19 mouse cellular contexts compared by ENCODE assay signal in the genomic region with DNA sequence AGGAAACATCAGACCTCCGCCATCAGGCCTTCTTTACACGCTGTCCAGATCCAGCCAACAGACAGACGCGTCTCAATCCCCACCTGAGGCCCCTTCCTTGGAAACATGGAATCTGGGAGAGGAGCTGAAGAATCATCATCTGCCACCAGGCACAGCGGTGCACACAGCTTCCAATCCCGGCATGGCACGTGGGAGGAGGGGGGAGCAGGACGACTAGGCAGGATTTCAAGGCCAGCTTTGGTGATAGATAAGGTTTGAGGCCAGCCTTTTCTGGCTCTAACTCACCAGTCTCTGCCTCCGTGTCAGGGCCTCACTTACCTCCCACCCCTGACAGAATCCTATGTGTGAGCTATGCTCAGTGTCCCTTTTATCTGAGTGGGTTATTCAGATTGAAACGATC. TPM values are rescaled to one million over a fixed set of nuclear protein-coding genes. Genes with fewer than 3 reads are reported as not detected.
DNase-seq lines count a peak whose midpoint lies in the region; ATAC-seq lines count a peak whose summit lies in the region.
"Had no signal": no experiment of that assay in that cellular context is flagged by ENCODE, and none has a peak within 500 bp of the region (broad histone marks: within the 10 kb centered on the region; RNA-seq: fewer than 3 reads in every experiment).

No protein-coding gene starts in this region.

- no peak overlapping the region for H3K4me2 ChIP-seq in forebrain, embryonic 13.5 days
- no peak overlapping the region for H3K4me2 ChIP-seq in intestine, embryonic 14.5 days (ENCODE audit: low read length)
- H3K4me2 ChIP-seq in intestine, embryonic 15.5 days (replicated peaks), result no peak overlapping the region
- H3K4me2 ChIP-seq in heart, embryonic 16.5 days (ENCODE audit: low read depth, low read length), result no peak overlapping the region
- H3K4me2 ChIP-seq: liver, embryonic 15.5 days; neural tube, embryonic 12.5 days had no signal

- H3K27me3 ChIP-seq in forebrain, embryonic 10.5 days (ENCODE audit: poor library complexity, severe bottlenecking), result no peaks in the 10 kb centered on the region
- no peaks in the 10 kb centered on the region for H3K27me3 ChIP-seq in forebrain, embryonic 13.5 days
- H3K27me3 ChIP-seq in intestine, embryonic 14.5 days (replicated peaks; ENCODE audit: control insufficient read depth, insufficient read depth, low read length), result no peaks in the 10 kb centered on the region
- H3K27me3 ChIP-seq in intestine, embryonic 15.5 days (replicated peaks), result no peaks in the 10 kb centered on the region
- H3K27me3 ChIP-seq in heart, embryonic 16.5 days (ENCODE audit: control insufficient read depth, insufficient read depth, low read length), result no peaks in the 10 kb centered on the region
- H3K27me3 ChIP-seq: liver, embryonic 15.5 days; neural tube, embryonic 12.5 days had no signal

- intact Hi-C loops in left cerebral cortex, postnatal 25 days (cut with DNase I), result no loop called here

- no peaks in the 10 kb centered on the region for H3K4me1 ChIP-seq in forebrain, embryonic 10.5 days
- no peaks in the 10 kb centered on the region for H3K4me1 ChIP-seq in forebrain, embryonic 13.5 days
- no peaks in the 10 kb centered on the region for H3K4me1 ChIP-seq in intestine, embryonic 14.5 days (replicated peaks; ENCODE audit: control insufficient read depth, insufficient read depth, low read length)
- no peaks in the 10 kb centered on the region for H3K4me1 ChIP-seq in intestine, embryonic 15.5 days (replicated peaks)
- peaks cover 17% of the 10 kb centered on the region for H3K4me1 ChIP-seq in heart, embryonic 16.5 days (ENCODE audit: control insufficient read depth, insufficient read depth, low read length)
- H3K4me1 ChIP-seq: liver, embryonic 15.5 days had no signal

- no peak for DNase-seq in forebrain, embryonic 10.5 days (ENCODE audit: extremely low spot score, low spot score)
- DNase-seq in intestine, embryonic 14.5 days (ENCODE audit: low spot score), result peak; percentile 49
- peak; percentile 32 to 46 for DNase-seq in adrenal gland, adult 18-20 months (ENCODE audit: low spot score in 2 of 2)
- no peak for DNase-seq in left cerebral cortex, postnatal 25 days (ENCODE audit: low spot score in 2 of 2)
- no peak for DNase-seq in cerebellum, adult 11 months
- DNase-seq: embryo, embryonic 11 days; right cerebral cortex, postnatal 4 days; thymus, postnatal 4 days had no signal

- no peak for ATAC-seq in forebrain, embryonic 13.5 days
- ATAC-seq in intestine, embryonic 14.5 days (replicated peaks; ENCODE audit: low FRiP score, low TSS enrichment, low read depth), result no peak
- no peak for ATAC-seq in intestine, embryonic 15.5 days
- ATAC-seq in heart, embryonic 16.5 days (replicated peaks; ENCODE audit: extremely low read depth, insufficient read depth, low FRiP score), result peak; percentile 52; the same call in 1 of the 2 replicates
- ATAC-seq: forebrain, embryonic 16.5 days; intestine, embryonic 16.5 days; lung, postnatal 0 days had no signal

- WGBS in forebrain, embryonic 10.5 days, result 90% methylated on average over 10 of the region's 10 CpGs
- 86% methylated on average over 10 of the region's 10 CpGs for WGBS in forebrain, embryonic 13.5 days
- 75% methylated on average over 10 of the region's 10 CpGs for WGBS in intestine, embryonic 14.5 days
- 70% methylated on average over 10 of the region's 10 CpGs for WGBS in intestine, embryonic 15.5 days
- 51% methylated on average over 10 of the region's 10 CpGs for WGBS in heart, embryonic 16.5 days

- H3K27ac ChIP-seq in forebrain, embryonic 10.5 days, result 0 out of 2 replicates have a peak overlapping the region, but pooled peaks have one; percentile 3
- no peak overlapping the region for H3K27ac ChIP-seq in forebrain, embryonic 13.5 days
- no peak overlapping the region for H3K27ac ChIP-seq in intestine, embryonic 14.5 days (ENCODE audit: low read depth)
- H3K27ac ChIP-seq in intestine, embryonic 15.5 days, result no peak overlapping the region
- H3K27ac ChIP-seq in heart, embryonic 16.5 days (ENCODE audit: low read length), result peak overlapping the region; percentile 55; the same call in 1 of the 2 replicates
- H3K27ac ChIP-seq: liver, embryonic 15.5 days; neural tube, embryonic 12.5 days had no signal

- no peaks in the 10 kb centered on the region for H3K36me3 ChIP-seq in forebrain, embryonic 10.5 days (replicated peaks)
- no peaks in the 10 kb centered on the region for H3K36me3 ChIP-seq in forebrain, embryonic 13.5 days (ENCODE audit: poor library complexity, severe bottlenecking)
- H3K36me3 ChIP-seq in intestine, embryonic 14.5 days (ENCODE audit: control insufficient read depth, insufficient read depth, low read length), result no peaks in the 10 kb centered on the region
- no peaks in the 10 kb centered on the region for H3K36me3 ChIP-seq in intestine, embryonic 15.5 days
- H3K36me3 ChIP-seq in heart, embryonic 16.5 days (ENCODE audit: control insufficient read depth, insufficient read depth), result no peaks in the 10 kb centered on the region
- H3K36me3 ChIP-seq: liver, embryonic 15.5 days; neural tube, embryonic 12.5 days had no signal

- H3K9me3 ChIP-seq in forebrain, embryonic 10.5 days, result no peaks in the 10 kb centered on the region
- no peaks in the 10 kb centered on the region for H3K9me3 ChIP-seq in forebrain, embryonic 13.5 days (replicated peaks)
- H3K9me3 ChIP-seq in intestine, embryonic 14.5 days (ENCODE audit: control insufficient read depth, low read length), result no peaks in the 10 kb centered on the region
- no peaks in the 10 kb centered on the region for H3K9me3 ChIP-seq in intestine, embryonic 15.5 days
- no peaks in the 10 kb centered on the region for H3K9me3 ChIP-seq in heart, embryonic 16.5 days (replicated peaks; ENCODE audit: control insufficient read depth, low read length)
- H3K9me3 ChIP-seq: liver, embryonic 15.5 days; neural tube, embryonic 12.5 days had no signal

- H3K9ac ChIP-seq in forebrain, embryonic 13.5 days, result no peak overlapping the region
- H3K9ac ChIP-seq in intestine, embryonic 14.5 days (ENCODE audit: low read length), result no peak overlapping the region
- no peak overlapping the region for H3K9ac ChIP-seq in intestine, embryonic 15.5 days
- no peak overlapping the region; the same call in 1 of the 2 replicates for H3K9ac ChIP-seq in heart, embryonic 16.5 days (ENCODE audit: low read length)
- H3K9ac ChIP-seq: liver, embryonic 15.5 days; neural tube, embryonic 12.5 days had no signal

- H3K4me3 ChIP-seq in forebrain, embryonic 10.5 days, result no peak overlapping the region
- no peak overlapping the region for H3K4me3 ChIP-seq in forebrain, embryonic 13.5 days
- H3K4me3 ChIP-seq in intestine, embryonic 14.5 days (ENCODE audit: low read depth, low read length), result no peak overlapping the region
- no peak overlapping the region for H3K4me3 ChIP-seq in intestine, embryonic 15.5 days (replicated peaks)
- H3K4me3 ChIP-seq in heart, embryonic 16.5 days (ENCODE audit: low read length), result no peak overlapping the region
- H3K4me3 ChIP-seq: erythroblast, embryonic 14.5 days; liver, embryonic 15.5 days; neural tube, embryonic 12.5 days had no signal

RNA-seq across cellular contexts. Expression of a gene that starts 19.6 kb away (rescaled TPM):
- polyA plus RNA-seq in forebrain, embryonic 10.5 days (2016; fragmentation: Nextera tagmentation; extraction: Ambion mirVana), result 0.71 and 0.86 TPM in 2 replicates
- polyA plus RNA-seq in forebrain, embryonic 13.5 days (2015; fragmentation: Nextera tagmentation; extraction: Ambion mirVana), result 2.7 and 3.3 TPM in 2 replicates
- polyA plus RNA-seq in intestine, embryonic 14.5 days (2014; fragmentation: Nextera tagmentation; extraction: Ambion mirVana), result 1.3 and 1.6 TPM in 2 replicates
- 1.6 and 1.8 TPM in 2 replicates for polyA plus RNA-seq in intestine, embryonic 15.5 days (2015; fragmentation: Nextera tagmentation; extraction: Ambion mirVana)
- under 1 TPM in 1 of 2 experiments, not detected in 1; 0.13 TPM for total RNA-seq in adrenal gland, adult 18-20 months (2021)
- polyA plus RNA-seq in heart, embryonic 16.5 days (2015; fragmentation: Nextera tagmentation; extraction: Ambion mirVana), result 16.6 and 17.9 TPM in 2 replicates
- 100 to 1,000 TPM; 141 to 165 TPM for total RNA-seq in left cerebral cortex, postnatal 25 days (2021)
- total RNA-seq: MEL; monocyte, adult 5-6 weeks had no signal

RNA-seq across cellular contexts. Expression of a gene that starts 51.9 kb away (rescaled TPM):
- polyA plus RNA-seq in forebrain, embryonic 10.5 days (2016; fragmentation: Nextera tagmentation; extraction: Ambion mirVana), result 59.2 and 63.9 TPM in 2 replicates
- polyA plus RNA-seq in forebrain, embryonic 13.5 days (2015; fragmentation: Nextera tagmentation; extraction: Ambion mirVana), result 85.0 and 88.2 TPM in 2 replicates
- polyA plus RNA-seq in intestine, embryonic 14.5 days (2014; fragmentation: Nextera tagmentation; extraction: Ambion mirVana), result 55.0 and 58.9 TPM in 2 replicates
- polyA plus RNA-seq in intestine, embryonic 15.5 days (2015; fragmentation: Nextera tagmentation; extraction: Ambion mirVana), result 36.3 and 36.4 TPM in 2 replicates
- total RNA-seq in adrenal gland, adult 18-20 months (2021), result 10 to 100 TPM; 75.4 to 86.4 TPM
- 33.3 and 33.7 TPM in 2 replicates for polyA plus RNA-seq in heart, embryonic 16.5 days (2015; fragmentation: Nextera tagmentation; extraction: Ambion mirVana)
- 100 to 1,000 TPM; 159 to 160 TPM for total RNA-seq in left cerebral cortex, postnatal 25 days (2021)

Comparison
In these comparisons a context has a peak if more than half of its experiments do, and no peak if none do; other contexts are left out.
1. H3K27ac ChIP-seq: peak in forebrain, embryonic 10.5 days (single experiment) and heart, embryonic 16.5 days (single experiment); none in forebrain, embryonic 13.5 days (single experiment), intestine, embryonic 14.5 days (single experiment) and intestine, embryonic 15.5 days (single experiment).
2. DNase-seq: peak in intestine, embryonic 14.5 days (single experiment) and adrenal gland, adult 18-20 months (2 of 2); none in forebrain, embryonic 10.5 days (single experiment), left cerebral cortex, postnatal 25 days (0 of 2) and cerebellum, adult 11 months (single experiment).